Mouse (Mus musculus): ENCODE measurements around the gene Tpst2. TPM values are rescaled to one million over a fixed set of nuclear protein-coding genes. Genes with fewer than 3 reads are reported as not detected.

Tpst2 gene
- polyA plus RNA-seq, 1 experiment from 2014 or later: 63.8 TPM

GRCm38 (mm10) chr5:112243041-112243440 lies 33.5 kb upstream of the Tpst2 start:
- ATAC-seq (replicated peaks; ENCODE audit: low FRiP score, low read depth) (no peak), DNase-seq (ENCODE audit: low spot score) (no peak)
- Histone ChIP-seq H3K27ac (no peak overlapping the region), H3K9me3 (replicated peaks; ENCODE audit: low read length) (no peaks in the 10 kb centered on the region), H3K9ac (ENCODE audit: low read depth, low read length) (no peak overlapping the region), H3K4me1 (replicated peaks; ENCODE audit: insufficient read depth, low read length) (no peaks in the 10 kb centered on the region), H3K36me3 (ENCODE audit: insufficient read depth, low read length) (no peaks in the 10 kb centered on the region), H3K4me2 (ENCODE audit: low read length) (no peak overlapping the region), H3K4me3 (replicated peaks; ENCODE audit: low read depth, low read length) (no peak overlapping the region), H3K27me3 (ENCODE audit: insufficient read depth, low read length) (no peaks in the 10 kb centered on the region)
- 51% methylated on average over 5 of the region's 5 CpGs for WGBS
- TF ChIP-seq CTCF (IDR thresholded peaks at IDR 0.05; ENCODE audit: low read depth): no peak

DNA sequence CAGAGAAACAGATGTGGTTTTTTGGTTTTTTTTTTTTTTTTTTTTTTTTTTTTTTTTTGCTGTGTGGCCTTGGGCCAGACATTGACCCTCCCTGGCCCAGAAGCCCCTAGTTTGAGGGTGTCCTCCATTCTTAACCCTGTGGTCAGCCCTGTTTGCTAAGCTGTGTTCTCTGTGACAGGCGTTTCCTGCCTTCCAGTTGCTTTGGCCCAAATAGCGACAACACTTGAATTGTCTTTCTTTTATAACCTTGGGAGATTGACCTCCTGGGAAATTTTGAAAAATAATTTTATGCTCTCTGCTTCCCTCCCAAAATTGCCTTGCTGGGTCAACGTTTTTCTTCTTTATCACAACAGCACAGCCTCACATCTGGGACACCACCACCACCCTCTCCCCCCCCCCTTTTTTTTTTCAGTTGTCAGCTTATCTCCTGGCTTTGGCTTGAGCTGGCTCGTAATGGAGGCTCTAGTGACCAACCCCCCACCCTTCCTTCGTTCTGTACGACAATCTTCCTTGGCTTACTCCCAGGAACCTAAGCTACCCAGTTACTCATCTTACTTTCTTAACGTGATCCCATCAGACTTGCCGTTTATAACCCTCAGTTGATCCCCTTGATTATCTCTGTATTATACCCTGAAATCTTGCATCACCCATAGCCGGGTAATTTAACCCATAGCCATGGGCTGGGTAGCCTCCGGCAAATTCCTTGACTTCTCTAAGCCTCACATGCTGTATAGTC lies 32.8 kb upstream of the Tpst2 start:
- no peak overlapping the region for H3K27ac ChIP-seq
- no peaks in the 10 kb centered on the region for H3K36me3 ChIP-seq (ENCODE audit: insufficient read depth, low read length)
- H3K4me1 ChIP-seq (replicated peaks; ENCODE audit: insufficient read depth, low read length): no peaks in the 10 kb centered on the region
- WGBS: 50% methylated on average over 10 of the region's 10 CpGs
- H3K27me3 ChIP-seq (ENCODE audit: insufficient read depth, low read length): no peaks in the 10 kb centered on the region
- no peak overlapping the region for H3K4me3 ChIP-seq (replicated peaks; ENCODE audit: low read depth, low read length)
- H3K9me3 ChIP-seq (replicated peaks; ENCODE audit: low read length): no peaks in the 10 kb centered on the region
- H3K9ac ChIP-seq (ENCODE audit: low read depth, low read length): no peak overlapping the region
- DNase-seq (ENCODE audit: low spot score) (peak; percentile 57), ATAC-seq (replicated peaks; ENCODE audit: low FRiP score, low read depth) (no peak)
- no peak for TF ChIP-seq CTCF (IDR thresholded peaks at IDR 0.05; ENCODE audit: low read depth)
- no peak overlapping the region for H3K4me2 ChIP-seq (ENCODE audit: low read length)

DNA sequence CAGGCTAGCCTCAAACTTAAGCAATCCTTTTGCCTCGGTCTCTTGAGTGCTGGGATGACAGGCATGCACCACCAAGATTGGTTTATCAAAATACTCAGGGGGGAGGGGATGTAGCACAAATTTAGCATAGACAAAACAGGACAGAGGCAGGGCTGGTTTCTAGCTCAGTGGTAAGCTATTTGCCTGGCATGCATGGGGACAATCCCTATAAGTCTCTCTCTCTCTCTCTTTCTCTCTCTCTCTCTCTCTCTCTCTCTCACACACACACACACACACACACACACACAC lies 32.3 kb upstream of the Tpst2 start:
- H3K4me3 ChIP-seq (replicated peaks; ENCODE audit: low read depth, low read length): no peak overlapping the region
- ATAC-seq (replicated peaks; ENCODE audit: low FRiP score, low read depth) (no peak), DNase-seq (ENCODE audit: low spot score) (no peak)
- H3K9ac ChIP-seq (ENCODE audit: low read depth, low read length): no peak overlapping the region
- no peaks in the 10 kb centered on the region for H3K9me3 ChIP-seq (replicated peaks; ENCODE audit: low read length)
- 74% methylated on average over 1 of the region's 1 CpGs for WGBS
- no peak overlapping the region for H3K4me2 ChIP-seq (ENCODE audit: low read length)
- H3K4me1 ChIP-seq (replicated peaks; ENCODE audit: insufficient read depth, low read length): no peaks in the 10 kb centered on the region
- H3K27me3 ChIP-seq (ENCODE audit: insufficient read depth, low read length): no peaks in the 10 kb centered on the region
- no peaks in the 10 kb centered on the region for H3K36me3 ChIP-seq (ENCODE audit: insufficient read depth, low read length)
- TF ChIP-seq CTCF (IDR thresholded peaks at IDR 0.05; ENCODE audit: low read depth): no peak
- no peak overlapping the region for H3K27ac ChIP-seq

GRCm38 (mm10) chr5:112244890-112245615 lies 31.4 kb upstream of the Tpst2 start:
- Histone ChIP-seq H3K36me3 (ENCODE audit: insufficient read depth, low read length) (no peaks in the 10 kb centered on the region), H3K9me3 (replicated peaks; ENCODE audit: low read length) (no peaks in the 10 kb centered on the region), H3K4me3 (replicated peaks; ENCODE audit: low read depth, low read length) (no peak overlapping the region), H3K4me1 (replicated peaks; ENCODE audit: insufficient read depth, low read length) (no peaks in the 10 kb centered on the region), H3K27ac (no peak overlapping the region; the same call in 1 of the 2 replicates), H3K4me2 (ENCODE audit: low read length) (no peak overlapping the region), H3K9ac (ENCODE audit: low read depth, low read length) (no peak overlapping the region), H3K27me3 (ENCODE audit: insufficient read depth, low read length) (no peaks in the 10 kb centered on the region)
- TF ChIP-seq CTCF (IDR thresholded peaks at IDR 0.05; ENCODE audit: low read depth): no peak
- ATAC-seq (replicated peaks; ENCODE audit: low FRiP score, low read depth): no peak
- DNase-seq (ENCODE audit: low spot score): no peak
- 37% methylated on average over 8 of the region's 8 CpGs for WGBS

DNA sequence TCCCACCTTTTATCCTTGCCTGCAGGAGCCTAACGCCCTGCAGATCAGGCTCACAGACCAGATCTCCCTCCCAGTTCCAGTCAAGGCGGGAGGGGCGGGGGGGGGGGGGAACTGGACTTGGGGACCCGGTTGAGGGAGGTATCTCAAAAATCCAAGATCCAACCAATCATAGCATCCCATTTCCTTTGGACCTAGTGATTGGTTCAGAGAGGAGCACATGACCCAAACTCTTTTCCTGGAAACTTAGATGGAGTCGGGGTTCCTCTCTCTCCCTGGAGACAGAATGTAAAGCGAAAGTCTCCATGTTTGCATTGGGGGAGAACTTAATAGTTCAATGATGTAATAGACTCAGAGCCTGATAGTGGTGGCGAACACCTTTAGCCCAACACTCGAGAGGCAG lies 29.1 kb upstream of the Tpst2 start:
- DNase-seq (ENCODE audit: low spot score) (no peak), ATAC-seq (replicated peaks; ENCODE audit: low FRiP score, low read depth) (no peak)
- H3K4me1 ChIP-seq (replicated peaks; ENCODE audit: insufficient read depth, low read length): no peaks in the 10 kb centered on the region
- H3K9me3 ChIP-seq (replicated peaks; ENCODE audit: low read length): no peaks in the 10 kb centered on the region
- H3K4me2 ChIP-seq (ENCODE audit: low read length): no peak overlapping the region
- H3K4me3 ChIP-seq (replicated peaks; ENCODE audit: low read depth, low read length): no peak overlapping the region
- WGBS: 48% methylated on average over 8 of the region's 8 CpGs
- H3K27me3 ChIP-seq (ENCODE audit: insufficient read depth, low read length): no peaks in the 10 kb centered on the region
- H3K9ac ChIP-seq (ENCODE audit: low read depth, low read length): no peak overlapping the region
- H3K36me3 ChIP-seq (ENCODE audit: insufficient read depth, low read length): no peaks in the 10 kb centered on the region
- H3K27ac ChIP-seq: no peak overlapping the region
- no peak for TF ChIP-seq CTCF (IDR thresholded peaks at IDR 0.05; ENCODE audit: low read depth)

DNA sequence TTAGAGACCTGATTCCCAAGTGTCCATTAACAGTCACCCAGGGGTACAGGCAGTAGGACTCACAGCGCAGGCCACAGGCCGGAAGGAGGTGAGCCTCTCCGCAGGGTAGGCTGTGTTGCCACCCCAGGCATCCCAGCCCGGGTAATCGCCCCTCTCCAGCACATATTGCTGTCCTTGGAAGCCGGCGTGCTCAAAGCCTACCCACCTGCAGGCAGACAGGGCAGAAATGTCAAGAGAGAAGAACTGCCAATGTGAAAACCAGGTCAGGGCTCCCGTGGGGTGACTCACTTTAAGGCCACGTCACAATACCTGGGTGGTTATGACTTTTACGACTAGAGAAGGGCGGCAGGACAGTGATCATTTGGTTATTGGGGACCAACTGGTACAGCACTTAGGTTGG lies 27.4 kb upstream of the Tpst2 start:
- no peak for DNase-seq (ENCODE audit: low spot score)
- Histone ChIP-seq H3K9me3 (replicated peaks; ENCODE audit: low read length) (no peaks in the 10 kb centered on the region), H3K36me3 (ENCODE audit: insufficient read depth, low read length) (no peaks in the 10 kb centered on the region), H3K27ac (no peak overlapping the region), H3K4me1 (replicated peaks; ENCODE audit: insufficient read depth, low read length) (0 out of 2 replicates have a peak, but pooled peaks cover 2% of the 10 kb centered on the region), H3K4me3 (replicated peaks; ENCODE audit: low read depth, low read length) (no peak overlapping the region), H3K27me3 (ENCODE audit: insufficient read depth, low read length) (no peaks in the 10 kb centered on the region), H3K4me2 (ENCODE audit: low read length) (no peak overlapping the region), H3K9ac (ENCODE audit: low read depth, low read length) (no peak overlapping the region)
- ATAC-seq (replicated peaks; ENCODE audit: low FRiP score, low read depth): no peak
- 88% methylated on average over 11 of the region's 11 CpGs for WGBS
- TF ChIP-seq CTCF (IDR thresholded peaks at IDR 0.05; ENCODE audit: low read depth): no peak
